Mouse (Mus musculus) natural killer cell, adult 2 months (primary cell): ENCODE measurements around the gene Vmn2r100.

Experiments
- DNase-seq, 2 experiments: peaks; one replicate each; pipeline ENCODE4 v3.0.0; 2022; ENCODE audit warnings: low spot score in 2 of 2

The Vmn2r100 gene

DNA sequence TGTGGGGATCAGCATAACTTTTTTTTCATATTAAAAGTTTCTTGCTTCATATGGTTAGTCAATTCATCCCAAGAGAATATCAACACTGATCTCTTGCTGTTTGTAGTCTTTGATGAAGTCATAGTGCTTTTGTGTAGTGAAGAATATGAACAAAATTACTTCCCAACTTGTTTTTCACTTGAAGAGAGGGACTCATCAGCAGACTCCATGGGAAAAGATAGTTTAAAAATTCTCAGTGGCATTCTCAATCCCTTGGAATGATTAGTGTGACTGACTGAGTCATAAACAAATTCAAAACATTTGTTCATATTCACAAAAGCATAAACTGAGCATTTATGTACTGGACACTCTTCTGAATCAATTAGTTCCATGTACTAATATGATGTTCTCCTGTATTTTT lies at the start of gene Vmn2r100:
TSS of gene Vmn2r100 (plus strand) at position 301 of the 400 bp plus-strand sequence.
- DNase-seq = no peak

DNA sequence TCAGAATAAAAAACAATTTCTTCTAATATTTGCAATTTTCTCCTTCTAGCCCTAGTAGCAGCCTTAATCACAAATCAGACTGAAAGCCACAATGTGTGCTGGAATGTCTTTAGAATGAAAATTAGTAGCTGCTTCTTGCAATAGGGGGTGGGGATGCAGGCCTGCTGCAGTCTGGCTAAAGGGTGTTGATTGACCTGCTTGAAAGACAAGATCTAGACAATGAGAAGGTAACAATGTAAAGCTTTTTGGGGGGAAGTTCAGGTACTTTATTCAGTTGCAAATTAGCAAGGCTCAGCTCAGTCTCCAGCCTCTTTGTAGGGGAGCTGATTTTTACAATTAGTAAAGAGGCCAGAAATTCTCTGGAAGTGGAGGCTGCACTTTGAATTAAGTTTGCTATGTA lies 21.7 kb upstream of the Vmn2r100 start:
- no peak for DNase-seq

DNA sequence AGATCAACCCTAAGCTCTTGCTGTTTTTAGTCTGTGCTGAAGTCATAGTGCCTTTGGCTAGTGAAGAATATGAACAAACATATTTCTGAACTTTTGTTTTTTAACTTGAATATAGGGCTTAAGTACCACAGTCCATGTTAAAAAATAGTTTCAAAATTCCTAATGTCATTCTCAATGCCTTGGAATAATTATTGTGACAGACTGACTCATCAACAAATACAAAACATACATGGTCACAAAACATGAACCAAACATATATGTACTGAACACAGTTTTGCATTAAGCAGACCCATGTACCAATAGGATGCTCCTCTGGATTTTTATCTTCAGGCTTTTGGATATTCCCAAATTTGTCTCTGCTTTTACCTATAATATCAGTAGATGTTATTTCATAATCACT lies 72.4 kb downstream of the Vmn2r100 start, which contains the start of gene Vmn2r101:
TSS of gene Vmn2r101 (plus strand) at position 301 of the 400 bp plus-strand sequence.
- no peak for DNase-seq
